Mouse (Mus musculus) embryonic facial prominence, embryonic 12.5 days (tissue): Measurements from ENCODE around the gene Rpl31. TPM values are rescaled to one million over a fixed set of nuclear protein-coding genes. Genes with fewer than 3 reads are reported as not detected.
A peak's percentile ranks its signal among the peaks of the same experiment; 100 is the strongest.

Source experiments
- ATAC-seq: fragments of 200-750 bp; cut with Nextera tagmentation; 2 replicates; pipeline ENCODE4 v1.8.0; 2017; ENCODE audit not compliant: insufficient number of reproducible peaks, insufficient read depth, low FRiP score, low TSS enrichment
- H3K27ac ChIP-seq: fragments of 300-500 bp; sonication (generic); 2 replicates; pipeline ENCODE4 v1.5.1; 2016; ENCODE audit warnings: mild to moderate bottlenecking
- H3K27me3 ChIP-seq: fragments of 300-500 bp; sonication (generic); 2 replicates; pipeline ENCODE4 v1.6.1; 2016; ENCODE audit warnings: mild to moderate bottlenecking, moderate library complexity
- H3K36me3 ChIP-seq: fragments of 300-500 bp; sonication (generic); 2 replicates; pipeline ENCODE4 v1.6.1; 2016; ENCODE audit warnings: mild to moderate bottlenecking
- H3K4me1 ChIP-seq: fragments of 300-500 bp; sonication (generic); 2 replicates; pipeline ENCODE4 v1.6.1; 2016
- H3K4me2 ChIP-seq: fragments of 300-500 bp; sonication (generic); replicated peaks from 2 replicates; pipeline ENCODE4 v1.6.1; 2016; ENCODE audit warnings: mild to moderate bottlenecking, moderate library complexity
- H3K4me3 ChIP-seq: fragments of 300-500 bp; sonication (generic); 2 replicates; pipeline ENCODE4 v1.5.1; 2016; ENCODE audit warnings: mild to moderate bottlenecking
- H3K9ac ChIP-seq: fragments of 300-500 bp; sonication (generic); 2 replicates; pipeline ENCODE4 v1.6.1; 2016; ENCODE audit warnings: mild to moderate bottlenecking, moderate library complexity
- H3K9me3 ChIP-seq: fragments of 300-500 bp; sonication (generic); 2 replicates; pipeline ENCODE4 v1.6.1; 2016; ENCODE audit warnings: mild to moderate bottlenecking, moderate library complexity
- WGBS: fragments of 180-500 bp; shearing (Covaris S2); methylation state at CpG from one replicate; pipeline ENCODE4 v1.1.7; 2016; 5-methylcytosine and 5-hydroxymethylcytosine counted together
- polyA plus RNA-seq: library from polyadenylated mRNA; unstranded; fragments of >200 nt; fragmentation: Nextera tagmentation; extraction: Ambion mirVana; gene quantifications from 2 replicates; pipeline ENCODE4 v1.2.1, GENCODE M21; 2016

The Rpl31 gene
- polyA plus RNA-seq, 1 experiment from 2014 or later = 525 TPM

DNA sequence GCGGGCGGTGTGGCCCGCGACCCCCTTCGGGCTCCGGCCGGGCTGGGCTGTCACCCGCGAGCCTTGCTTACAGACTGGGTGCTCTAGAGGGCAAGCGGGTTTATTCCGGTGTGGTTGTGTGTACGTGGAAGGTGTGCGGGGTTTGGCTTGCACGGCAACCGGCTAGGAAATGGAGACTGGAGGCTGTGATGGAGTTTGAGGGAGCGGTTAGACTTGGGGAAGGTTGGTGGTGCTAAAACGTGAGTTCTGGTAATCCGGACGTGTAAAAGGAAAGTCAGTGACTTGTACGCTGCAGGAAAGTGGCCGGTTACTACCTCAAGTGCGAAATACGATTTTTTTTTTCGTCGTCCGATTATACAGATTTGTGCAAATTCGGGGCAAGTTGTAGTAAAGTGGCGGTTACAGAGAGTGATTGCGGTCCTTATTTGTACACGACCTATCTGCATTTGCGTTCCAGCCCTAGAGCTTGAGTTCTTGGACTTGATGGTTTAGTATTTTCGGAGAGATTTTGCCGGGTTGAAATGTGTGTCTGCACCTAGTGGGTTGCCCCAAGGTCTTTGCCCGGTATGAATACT, 712 bp downstream of the Rpl31 start:
- under 1% methylated on average over 34 of the region's 34 CpGs for WGBS
- peak overlapping the region; percentile 91 for H3K27ac ChIP-seq
- no peaks in the 10 kb centered on the region for H3K9me3 ChIP-seq
- H3K36me3 ChIP-seq = peaks cover 39% of the 10 kb centered on the region
- H3K4me1 ChIP-seq = peaks cover 19% of the 10 kb centered on the region
- peak overlapping the region; percentile 90 for H3K4me2 ChIP-seq
- peak overlapping the region; percentile 98 for H3K9ac ChIP-seq
- H3K4me3 ChIP-seq = peak overlapping the region; percentile 95
- peak; percentile 19; the same call in 1 of the 2 replicates for ATAC-seq
- no peaks in the 10 kb centered on the region for H3K27me3 ChIP-seq

DNA sequence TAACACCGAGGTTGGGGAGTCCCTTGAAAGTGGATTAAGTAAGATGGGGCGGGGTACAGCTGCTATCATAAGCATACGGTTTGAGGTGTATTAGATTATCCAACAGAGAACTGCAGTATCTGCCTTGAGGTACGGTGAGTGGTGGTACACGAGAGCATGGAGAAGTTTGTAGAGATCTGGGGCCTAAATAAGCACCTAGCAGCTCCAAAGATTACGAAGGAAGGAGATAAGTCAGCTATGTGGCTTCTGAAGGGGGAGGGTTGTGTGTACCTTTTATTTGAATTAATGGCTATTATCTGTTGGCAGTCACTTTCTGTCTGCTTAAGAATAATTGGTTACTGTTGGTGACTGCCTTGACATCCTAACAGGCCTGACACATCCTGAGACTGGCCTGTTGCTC, 2.8 kb downstream of the Rpl31 start:
- H3K9ac ChIP-seq = no peak overlapping the region
- H3K9me3 ChIP-seq = no peaks in the 10 kb centered on the region
- H3K4me1 ChIP-seq = peaks cover 19% of the 10 kb centered on the region
- H3K4me3 ChIP-seq = no peak overlapping the region
- H3K27me3 ChIP-seq = no peaks in the 10 kb centered on the region
- no peak overlapping the region for H3K4me2 ChIP-seq
- peaks cover 51% of the 10 kb centered on the region for H3K36me3 ChIP-seq
- ATAC-seq = no peak
- no peak overlapping the region for H3K27ac ChIP-seq
- 92% methylated on average over 6 of the region's 6 CpGs for WGBS

DNA sequence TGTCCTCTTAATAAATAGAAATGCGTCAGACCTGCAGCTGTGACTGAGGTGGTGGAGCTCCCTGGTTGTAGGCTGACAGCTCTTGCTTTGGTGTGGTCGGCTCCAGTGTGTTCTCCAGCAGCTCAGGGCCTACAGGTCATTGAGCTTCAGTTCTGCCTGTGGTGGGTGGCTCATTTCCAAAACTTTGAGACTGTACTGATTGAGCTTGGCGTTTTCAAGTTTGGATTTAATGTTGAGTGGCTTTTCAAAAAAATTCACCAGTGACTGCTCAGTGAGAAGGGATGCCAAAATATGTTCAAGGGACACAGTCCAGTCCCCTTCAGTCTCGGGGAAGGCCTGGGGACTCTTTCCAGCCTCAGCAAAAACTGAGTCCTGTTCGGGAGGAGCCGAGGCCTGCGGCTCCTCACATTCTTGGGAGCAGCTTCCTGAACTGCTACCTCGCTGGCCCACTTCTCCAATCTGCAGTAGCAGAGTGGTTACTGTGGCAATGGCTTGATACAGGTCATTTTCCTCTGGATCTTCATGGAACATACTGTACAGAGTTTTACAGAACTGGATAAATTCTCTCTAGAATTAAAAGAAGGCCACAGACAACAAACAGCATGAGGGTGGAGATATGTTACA, 4.7 kb downstream of the Rpl31 start:
- peaks cover 51% of the 10 kb centered on the region for H3K36me3 ChIP-seq
- WGBS = 85% methylated on average over 8 of the region's 8 CpGs

DNA sequence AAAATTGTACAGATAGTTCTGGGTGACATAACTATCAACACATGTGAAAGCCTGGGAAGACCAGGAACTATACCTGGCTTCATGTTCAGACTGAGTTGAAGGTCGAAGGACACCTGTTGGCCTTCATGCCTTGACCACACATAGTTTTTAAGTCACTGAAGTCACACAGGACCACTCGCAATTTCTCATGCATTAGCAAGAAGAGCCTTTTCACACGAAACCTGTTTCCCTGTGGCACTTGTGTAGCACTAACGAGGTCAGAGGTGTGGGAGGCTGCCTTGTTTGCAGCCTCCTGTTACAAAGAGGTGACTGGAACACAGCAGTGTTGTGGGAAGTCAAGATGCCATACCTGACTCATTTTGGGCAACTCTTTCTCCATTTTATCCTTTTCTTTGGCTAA, 5.7 kb downstream of the Rpl31 start:
- peaks cover 13% of the 10 kb centered on the region for H3K4me1 ChIP-seq
- no peak overlapping the region for H3K27ac ChIP-seq
- H3K36me3 ChIP-seq = peaks cover 51% of the 10 kb centered on the region
- H3K4me3 ChIP-seq = no peak overlapping the region
- no peak overlapping the region for H3K4me2 ChIP-seq
- 74% methylated on average over 4 of the region's 4 CpGs for WGBS
- no peaks in the 10 kb centered on the region for H3K27me3 ChIP-seq
- no peak for ATAC-seq
- no peak overlapping the region for H3K9ac ChIP-seq
- no peaks in the 10 kb centered on the region for H3K9me3 ChIP-seq

More for the DNA sequence above, 4.7 kb downstream of the Rpl31 start:
- Histone ChIP-seq H3K9ac (no peak overlapping the region), H3K4me2 (no peak overlapping the region), H3K4me1 (peaks cover 13% of the 10 kb centered on the region), H3K4me3 (no peak overlapping the region), H3K9me3 (no peaks in the 10 kb centered on the region), H3K27me3 (no peaks in the 10 kb centered on the region), H3K27ac (no peak overlapping the region)
- no peak for ATAC-seq

DNA sequence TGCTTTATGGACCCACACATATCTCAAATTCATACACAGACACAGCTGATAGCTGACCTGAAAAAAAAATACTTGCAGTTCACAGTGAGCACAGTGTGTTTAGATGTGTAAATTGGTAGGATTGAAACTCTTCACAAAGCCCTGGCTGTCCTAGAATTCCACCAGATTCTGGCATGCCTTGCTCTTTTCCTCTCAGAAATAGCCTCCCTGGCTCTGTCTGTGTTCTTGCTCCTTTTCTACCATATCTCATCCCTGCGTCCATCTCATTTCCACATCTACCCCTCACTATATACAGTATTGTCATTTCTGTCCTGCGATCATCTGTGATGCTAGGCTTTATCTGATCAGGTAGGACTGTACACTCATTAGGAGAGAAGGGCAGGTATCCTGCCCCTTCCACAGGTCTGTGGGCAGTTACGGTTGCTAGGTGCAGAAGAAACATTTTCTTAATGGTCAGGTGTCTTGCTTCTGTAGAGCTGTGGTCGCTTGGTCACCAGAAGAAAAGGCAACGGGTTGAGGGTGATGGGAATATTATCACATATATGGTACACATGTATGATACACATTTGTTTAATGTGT, 6.7 kb downstream of the Rpl31 start:
- peaks cover 51% of the 10 kb centered on the region for H3K36me3 ChIP-seq
- H3K9me3 ChIP-seq = no peaks in the 10 kb centered on the region
- peaks cover 6% of the 10 kb centered on the region for H3K4me1 ChIP-seq
- H3K4me3 ChIP-seq = no peak overlapping the region
- H3K4me2 ChIP-seq = no peak overlapping the region
- H3K9ac ChIP-seq = no peak overlapping the region
- ATAC-seq = no peak
- 84% methylated on average over 5 of the region's 5 CpGs for WGBS
- H3K27ac ChIP-seq = no peak overlapping the region
- no peaks in the 10 kb centered on the region for H3K27me3 ChIP-seq

DNA sequence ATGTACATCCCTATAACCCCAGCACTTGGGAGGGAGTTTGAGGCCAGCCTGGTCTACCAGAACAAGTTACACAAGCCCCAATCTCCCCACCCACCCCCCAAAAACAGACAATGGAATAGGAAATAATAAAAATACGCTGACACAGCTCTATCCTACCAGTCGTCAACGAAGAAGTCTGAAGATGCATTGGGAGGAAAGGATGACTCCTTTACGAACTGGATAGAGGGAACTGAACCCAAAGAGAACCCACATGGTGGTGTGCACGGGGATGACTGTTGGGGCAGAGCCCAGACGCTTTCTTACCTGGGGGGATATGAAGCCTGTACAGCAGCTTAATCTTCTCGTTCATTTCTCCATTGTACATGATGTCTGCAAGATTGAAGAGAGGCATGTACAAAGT, 8.5 kb downstream of the Rpl31 start:
- no peaks in the 10 kb centered on the region for H3K4me1 ChIP-seq
- WGBS = 86% methylated on average over 7 of the region's 7 CpGs
- H3K9ac ChIP-seq = no peak overlapping the region
- H3K4me2 ChIP-seq = no peak overlapping the region
- H3K4me3 ChIP-seq = no peak overlapping the region
- no peak overlapping the region for H3K27ac ChIP-seq
- no peak for ATAC-seq
- no peaks in the 10 kb centered on the region for H3K9me3 ChIP-seq
- peaks cover 34% of the 10 kb centered on the region for H3K36me3 ChIP-seq
- no peaks in the 10 kb centered on the region for H3K27me3 ChIP-seq

DNA sequence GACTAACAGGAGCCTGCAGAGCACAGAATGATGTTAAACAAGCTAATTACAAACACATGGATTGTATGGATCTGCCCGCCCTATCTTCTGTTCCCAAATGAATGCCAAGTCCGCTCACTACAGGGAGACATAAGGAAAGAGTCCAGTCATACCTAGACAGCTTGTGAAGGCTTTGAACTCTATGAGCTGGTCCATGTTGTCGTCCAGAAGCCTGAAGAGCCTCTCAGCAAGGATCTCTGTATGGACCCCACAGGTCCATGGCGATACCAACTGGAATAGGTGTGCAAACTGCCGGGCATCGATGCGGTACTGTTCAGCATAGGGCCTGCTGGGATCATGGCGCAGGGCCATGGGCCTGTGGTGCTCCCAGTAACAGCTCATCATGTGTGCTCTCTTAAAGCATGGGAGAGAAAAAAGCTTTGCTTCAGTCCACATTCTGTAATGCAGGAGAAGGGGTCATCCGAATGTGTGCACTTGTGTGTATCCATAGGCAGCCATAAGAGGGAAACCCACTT, 9.1 kb downstream of the Rpl31 start:
- H3K27me3 ChIP-seq = no peaks in the 10 kb centered on the region
- WGBS = 89% methylated on average over 9 of the region's 9 CpGs

DNA sequence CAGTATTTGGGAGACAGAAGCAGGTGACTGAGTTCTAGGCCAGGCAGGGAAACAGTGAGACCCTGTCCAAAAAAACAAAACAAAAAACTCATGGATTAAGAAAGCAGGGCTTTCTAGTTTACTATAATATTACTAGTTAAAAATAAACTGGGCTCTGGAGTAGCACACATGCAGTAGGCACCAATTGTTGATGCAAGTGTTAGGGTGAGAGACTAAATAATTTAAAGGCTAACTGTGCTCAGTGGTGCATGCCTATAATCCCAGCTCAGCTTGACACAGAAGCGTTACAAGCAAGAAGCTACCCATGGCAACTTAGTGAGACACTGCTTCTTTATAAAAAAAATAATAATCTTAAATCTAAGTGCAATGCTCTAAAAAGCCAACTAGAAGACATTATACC, 10.9 kb downstream of the Rpl31 start:
- H3K9me3 ChIP-seq = no peaks in the 10 kb centered on the region
- H3K9ac ChIP-seq = no peak overlapping the region
- no peaks in the 10 kb centered on the region for H3K27me3 ChIP-seq
- WGBS = 84% methylated on average over 1 of the region's 1 CpGs
- no peaks in the 10 kb centered on the region for H3K4me1 ChIP-seq
- H3K4me2 ChIP-seq = no peak overlapping the region
- H3K36me3 ChIP-seq = peaks cover 10% of the 10 kb centered on the region
- no peak overlapping the region for H3K4me3 ChIP-seq
- no peak for ATAC-seq
- no peak overlapping the region for H3K27ac ChIP-seq

More for the DNA sequence above, 9.1 kb downstream of the Rpl31 start:
- H3K36me3 ChIP-seq = peaks cover 27% of the 10 kb centered on the region
- H3K9ac ChIP-seq = no peak overlapping the region
- no peak for ATAC-seq
- no peak overlapping the region for H3K4me3 ChIP-seq
- H3K4me1 ChIP-seq = no peaks in the 10 kb centered on the region
- H3K9me3 ChIP-seq = no peaks in the 10 kb centered on the region
- H3K27ac ChIP-seq = no peak overlapping the region
- no peak overlapping the region for H3K4me2 ChIP-seq

DNA sequence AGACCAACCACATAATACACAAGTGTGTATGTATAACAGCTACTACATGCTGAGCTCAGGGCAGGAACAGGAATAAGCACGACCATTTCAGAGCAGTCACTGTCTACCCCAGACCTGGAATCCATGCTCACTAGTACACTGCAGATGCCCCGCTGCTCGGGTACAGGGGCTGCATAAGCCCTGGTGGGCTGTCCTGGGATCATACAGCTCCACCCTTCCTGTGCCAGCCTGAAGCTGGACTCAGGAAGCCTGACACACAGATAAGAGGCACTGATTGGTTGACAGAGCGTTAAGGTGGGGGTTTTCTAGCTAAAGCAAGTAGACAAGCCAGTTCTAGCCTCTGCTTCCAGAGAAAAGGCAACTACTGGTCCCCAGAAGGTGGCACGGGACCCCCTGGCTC, 11.4 kb downstream of the Rpl31 start:
- no peak overlapping the region for H3K4me3 ChIP-seq
- WGBS = 74% methylated on average over 5 of the region's 5 CpGs
- H3K36me3 ChIP-seq = peaks cover 5% of the 10 kb centered on the region
- no peaks in the 10 kb centered on the region for H3K27me3 ChIP-seq
- no peak for ATAC-seq
- H3K4me1 ChIP-seq = no peaks in the 10 kb centered on the region
- no peak overlapping the region for H3K4me2 ChIP-seq
- no peaks in the 10 kb centered on the region for H3K9me3 ChIP-seq
- no peak overlapping the region for H3K27ac ChIP-seq
- no peak overlapping the region; the same call in 1 of the 2 replicates for H3K9ac ChIP-seq

DNA sequence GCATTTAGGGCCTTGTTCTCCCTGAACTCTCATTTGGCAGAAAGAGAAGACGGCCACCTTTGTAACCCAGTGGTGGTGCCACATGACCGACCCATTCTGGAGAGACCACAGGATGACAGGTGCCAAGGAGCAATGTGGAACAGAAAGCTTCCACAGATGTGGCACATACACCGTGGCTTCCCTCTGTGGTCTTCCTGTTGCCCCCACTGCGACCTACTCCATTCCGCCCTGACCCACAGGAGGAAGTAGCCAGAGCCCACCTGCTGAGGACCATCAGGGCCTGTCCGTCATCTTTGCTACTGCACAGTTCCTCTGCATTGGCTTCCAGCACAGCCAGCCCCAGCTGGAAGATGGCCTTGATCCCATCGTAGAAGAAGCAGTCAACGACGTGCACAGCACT, 13.4 kb downstream of the Rpl31 start:
- Histone ChIP-seq H3K4me3 (no peak overlapping the region), H3K4me2 (no peak overlapping the region), H3K27me3 (no peaks in the 10 kb centered on the region), H3K9ac (no peak overlapping the region), H3K36me3 (no peaks in the 10 kb centered on the region), H3K4me1 (no peaks in the 10 kb centered on the region), H3K9me3 (no peaks in the 10 kb centered on the region), H3K27ac (no peak overlapping the region)
- WGBS = 88% methylated on average over 9 of the region's 9 CpGs
- no peak for ATAC-seq

DNA sequence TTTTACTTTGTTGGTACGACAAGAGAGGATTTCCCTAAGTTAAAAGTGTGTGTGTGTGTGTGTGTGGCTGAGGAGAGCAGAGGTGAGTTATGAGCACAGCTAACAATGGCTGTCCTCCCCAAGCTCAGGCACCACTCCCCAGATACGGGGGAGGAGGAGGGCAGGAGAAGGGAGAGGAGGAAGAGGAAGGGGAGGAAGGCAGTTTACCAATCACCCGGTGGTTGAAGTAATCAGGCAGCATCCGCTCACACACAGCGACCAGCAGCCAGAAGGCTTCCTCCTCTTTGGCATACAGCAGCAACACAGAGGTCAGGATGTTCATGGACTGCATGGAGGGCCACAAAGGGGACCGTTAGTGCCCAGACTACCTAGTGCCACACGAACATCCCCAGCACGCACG, 17.3 kb downstream of the Rpl31 start:
- ATAC-seq = no peak
- 79% methylated on average over 9 of the region's 9 CpGs for WGBS
- Histone ChIP-seq H3K36me3 (0 out of 2 replicates have a peak, but pooled peaks cover 4% of the 10 kb centered on the region), H3K27ac (no peak overlapping the region), H3K4me3 (no peak overlapping the region), H3K9ac (no peak overlapping the region), H3K27me3 (no peaks in the 10 kb centered on the region), H3K4me2 (no peak overlapping the region), H3K9me3 (no peaks in the 10 kb centered on the region), H3K4me1 (no peaks in the 10 kb centered on the region)

DNA sequence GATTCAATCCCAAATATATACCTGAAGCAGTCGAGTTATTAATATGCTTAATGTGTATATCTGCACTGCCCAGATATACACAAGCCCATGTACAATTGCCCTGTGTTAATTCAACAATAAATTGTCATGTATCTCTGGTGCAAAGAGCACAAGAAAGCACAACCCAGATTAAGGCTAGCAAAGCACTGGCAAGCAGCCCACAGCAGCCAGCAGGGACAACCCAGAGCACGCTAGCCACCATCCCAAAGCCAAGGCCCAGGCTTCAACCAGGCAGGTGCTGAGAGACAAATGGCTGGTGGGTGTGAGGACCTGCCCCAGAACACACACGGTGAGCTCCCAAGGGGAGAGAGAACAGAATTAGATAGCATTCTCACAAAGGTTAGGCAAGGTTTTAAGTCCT, 18.8 kb downstream of the Rpl31 start:
- no peak overlapping the region for H3K27ac ChIP-seq
- H3K4me2 ChIP-seq = no peak overlapping the region
- H3K27me3 ChIP-seq = 0 out of 2 replicates have a peak, but pooled peaks cover 5% of the 10 kb centered on the region
- H3K9me3 ChIP-seq = no peaks in the 10 kb centered on the region
- no peak overlapping the region for H3K4me3 ChIP-seq
- no peak overlapping the region for H3K9ac ChIP-seq
- ATAC-seq = no peak
- H3K4me1 ChIP-seq = no peaks in the 10 kb centered on the region
- H3K36me3 ChIP-seq = 0 out of 2 replicates have a peak, but pooled peaks cover 4% of the 10 kb centered on the region
- 79% methylated on average over 3 of the region's 3 CpGs for WGBS
